Mouse (Mus musculus) CH12.LX (cell line): ENCODE measurements around the gene Nepro. TPM values are rescaled to one million over a fixed set of nuclear protein-coding genes. Genes with fewer than 3 reads are reported as not detected.

Experiments used
- DNase-seq: peaks from one replicate; pipeline ENCODE4 v3.0.0-alpha.2; 2013; ENCODE audit errors: extremely low read depth
- H3K27ac ChIP-seq: 2 replicates; pipeline ENCODE4 v1.5.1; 2012; ENCODE audit warnings: low read depth, mild to moderate bottlenecking, control low read depth, moderate library complexity; ENCODE audit not compliant: insufficient read depth
- H3K27me3 ChIP-seq: replicated peaks from 2 replicates; pipeline ENCODE3; 2012; ENCODE audit warnings: inconsistent platforms
- H3K36me3 ChIP-seq, 2 experiments: replicated peaks in 1 of 2; 2 replicates each; pipeline versions ENCODE3 to v1.6.1; 2012; ENCODE audit warnings: inconsistent platforms in 1 of 2, low read length in 1 of 2, mild to moderate bottlenecking in 1 of 2, mixed read lengths in 1 of 2, moderate library complexity in 1 of 2; ENCODE audit not compliant: control insufficient read depth in 1 of 2, insufficient read depth in 1 of 2
- H3K4me1 ChIP-seq, 2 experiments: 2 replicates each; pipeline ENCODE4 v1.6.1; 2012; ENCODE audit warnings: inconsistent platforms in 1 of 2, moderate library complexity in 1 of 2; ENCODE audit not compliant: insufficient read depth in 2 of 2, control insufficient read depth in 1 of 2
- H3K4me2 ChIP-seq: 2 replicates; pipeline ENCODE4 v1.6.1; 2012; ENCODE audit warnings: low read depth, mild to moderate bottlenecking, control low read depth; ENCODE audit not compliant: poor library complexity, insufficient read depth, severe bottlenecking
- H3K4me3 ChIP-seq, 3 experiments: fragments of 150-350 bp in 1 of 3; sonication (generic) in 1 of 3; replicated peaks in 1 of 3; 2 replicates each; pipeline versions ENCODE3 to v1.5.1; 2011 to 2012; ENCODE audit warnings: low read depth in 2 of 3, low read length in 2 of 3, mild to moderate bottlenecking in 2 of 3, moderate library complexity in 2 of 3, control low read depth in 1 of 3, improper control_type of control experiment in 1 of 3, inconsistent platforms in 1 of 3, mixed read lengths in 1 of 3; ENCODE audit not compliant: poor library complexity in 1 of 3
- H3K79me2 ChIP-seq: replicated peaks from 2 replicates; pipeline ENCODE4 v1.6.1; 2012; ENCODE audit warnings: mild to moderate bottlenecking, moderate library complexity; ENCODE audit not compliant: control insufficient read depth, poor library complexity, insufficient read depth, severe bottlenecking; ENCODE audit errors: extremely low read depth
- H3K9ac ChIP-seq: 2 replicates; pipeline ENCODE4 v1.6.1; 2012; ENCODE audit warnings: low read depth, mild to moderate bottlenecking, control low read depth, moderate library complexity; ENCODE audit not compliant: insufficient read depth
- H3K9me3 ChIP-seq: replicated peaks from 2 replicates; pipeline ENCODE3; 2012; ENCODE audit warnings: low read length, inconsistent platforms, mixed read lengths
- CTCF ChIP-seq, 2 experiments: IDR thresholded peaks in 1 of 2; conservative IDR thresholded peaks in 1 of 2; 2 replicates each; pipeline ENCODE4 v1.5.1; 2011 to 2012; ENCODE audit warnings: low read depth in 2 of 2, low read length in 2 of 2, improper control_type of control experiment in 1 of 2, inconsistent platforms in 1 of 2, mild to moderate bottlenecking in 1 of 2, moderate library complexity in 1 of 2
- E2F4 ChIP-seq: IDR thresholded peaks from 2 replicates; pipeline ENCODE4 v1.6.1; 2011; ENCODE audit warnings: low read depth, low read length, improper control_type of control experiment; ENCODE audit not compliant: insufficient replicate concordance
- ELF1 ChIP-seq: IDR thresholded peaks from 2 replicates; pipeline ENCODE4 v1.6.1; 2014; ENCODE audit warnings: low read depth, mild to moderate bottlenecking, inconsistent platforms, low read length, improper control_type of control experiment
- ETS1 ChIP-seq: conservative IDR thresholded peaks from 2 replicates; pipeline ENCODE4 v1.6.1; 2012; ENCODE audit warnings: low read depth, mild to moderate bottlenecking, inconsistent platforms, low read length, improper control_type of control experiment, moderate library complexity
- GABPA ChIP-seq: IDR thresholded peaks from 2 replicates; pipeline ENCODE4 v1.6.1; 2012; ENCODE audit warnings: low read depth, low read length, improper control_type of control experiment, inconsistent platforms; ENCODE audit not compliant: insufficient replicate concordance
- JUND ChIP-seq: conservative IDR thresholded peaks from 2 replicates; pipeline ENCODE4 v1.6.1; 2011; ENCODE audit warnings: low read depth, low read length, improper control_type of control experiment
- KAT2A ChIP-seq: IDR thresholded peaks from 2 replicates; pipeline ENCODE4 v1.6.1; 2012; ENCODE audit warnings: low read length, improper control_type of control experiment, inconsistent platforms; ENCODE audit not compliant: insufficient replicate concordance
- MAFK ChIP-seq: IDR thresholded peaks from 2 replicates; pipeline ENCODE4 v1.6.1; 2011; ENCODE audit warnings: low read length, improper control_type of control experiment; ENCODE audit not compliant: insufficient replicate concordance
- MAX ChIP-seq: IDR thresholded peaks from 2 replicates; pipeline ENCODE4 v1.6.1; 2011; ENCODE audit warnings: low read length, improper control_type of control experiment
- MXI1 ChIP-seq: IDR thresholded peaks from 2 replicates; pipeline ENCODE4 v1.6.1; 2011; ENCODE audit warnings: mild to moderate bottlenecking, low read depth, low read length, improper control_type of control experiment
- MYC ChIP-seq: IDR thresholded peaks from 2 replicates; pipeline ENCODE4 v1.6.1; 2011; ENCODE audit warnings: low read depth, mild to moderate bottlenecking, improper control_type of control experiment, low read length
- NRF1 ChIP-seq: IDR thresholded peaks from 2 replicates; pipeline ENCODE4 v1.6.1; 2014; ENCODE audit warnings: low read depth, mild to moderate bottlenecking, inconsistent platforms, low read length, improper control_type of control experiment, moderate library complexity
- POLR2A ChIP-seq: IDR thresholded peaks from 2 replicates; pipeline ENCODE4 v1.6.1; 2011; ENCODE audit warnings: low read depth, mild to moderate bottlenecking, improper control_type of control experiment, low read length
- POLR2AphosphoS2 ChIP-seq: IDR thresholded peaks from 2 replicates; pipeline ENCODE4 v1.6.1; 2011; ENCODE audit warnings: low read depth, low read length, improper control_type of control experiment
- RCOR1 ChIP-seq: conservative IDR thresholded peaks from 2 replicates; pipeline ENCODE4 v1.6.1; 2012; ENCODE audit warnings: low read depth, mild to moderate bottlenecking, inconsistent platforms, low read length, improper control_type of control experiment
- SMC3 ChIP-seq: IDR thresholded peaks from 2 replicates; pipeline ENCODE4 v1.6.1; 2011; ENCODE audit warnings: low read depth, low read length, improper control_type of control experiment
- TBP ChIP-seq: conservative IDR thresholded peaks from 2 replicates; pipeline ENCODE4 v1.6.1; 2011; ENCODE audit warnings: low read depth, low read length, improper control_type of control experiment
- UBTF ChIP-seq: IDR thresholded peaks from 2 replicates; pipeline ENCODE4 v1.6.1; 2012; ENCODE audit warnings: low read depth, mild to moderate bottlenecking, inconsistent platforms, low read length, improper control_type of control experiment, moderate library complexity
- ZC3H11A ChIP-seq: IDR thresholded peaks from 2 replicates; pipeline ENCODE4 v1.6.1; 2012; ENCODE audit warnings: low read depth, mild to moderate bottlenecking, inconsistent platforms, low read length, improper control_type of control experiment
- ZNF384 ChIP-seq: IDR thresholded peaks from 2 replicates; pipeline ENCODE4 v1.6.1; 2012; ENCODE audit warnings: low read depth, low read length, improper control_type of control experiment, inconsistent platforms
- dilution Hi-C: fragments of 300-500 bp; cut with MboI; formaldehyde crosslinking; loops from 2 replicates; pipeline ENCODE4 v1.14.3; 2020; ENCODE audit warnings: low sequenced_read_pairs; ENCODE audit not compliant: extremely low pct_unique_long_range_greater_than_20kb, extremely low pct_ligation_motif_present
- in situ Hi-C: fragments of 300-500 bp; cut with MboI; formaldehyde crosslinking; loops from 3 replicates; pipeline ENCODE4 v1.14.3; 2019; ENCODE audit warnings: low sequenced_read_pairs, low pct_ligation_motif_present, low pct_unique_long_range_greater_than_20kb, mixed read lengths
- polyA plus RNA-seq: library from polyadenylated mRNA; unstranded; fragments of >175 nt; gene quantifications from 2 replicates; pipeline ENCODE4 v1.2.1, GENCODE M21; 2012; ENCODE audit warnings: low read depth; ENCODE audit not compliant: insufficient read length
- total RNA-seq, 2 experiments: library from RNA; depleted of rRNA; stranded (reverse); fragments of 300-350 nt in 1 of 2; fragments of >200 nt in 1 of 2; gene quantifications; 2 replicates each; pipeline ENCODE4 v1.2.3; 2012 to 2014

Gene Nepro
- total and polyA plus RNA-seq, 3 experiments: 14.0 to 35.4 (median 34.5) TPM

DNA sequence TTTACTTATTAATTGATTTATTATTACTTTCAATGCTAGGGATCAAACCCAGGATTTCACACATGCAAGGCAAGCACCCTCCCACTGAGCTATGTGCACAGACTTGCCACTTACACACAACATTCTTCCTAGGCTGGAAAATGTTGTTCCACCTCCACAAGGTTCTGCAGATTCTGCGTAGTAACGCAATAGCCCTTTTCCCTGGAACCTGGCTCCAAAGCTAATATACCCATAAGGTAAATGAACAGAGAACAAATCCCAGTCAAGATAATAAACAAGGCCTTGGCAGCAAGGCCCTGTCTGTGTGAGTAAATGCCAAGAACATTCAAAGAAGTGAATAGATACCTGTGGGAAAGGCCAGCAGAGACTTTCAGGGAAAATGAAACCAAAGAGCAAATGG lies 47.7 kb upstream of the Nepro start:
- H3K36me3 ChIP-seq: no peaks in the 10 kb centered on the region
- peak overlapping the region; percentile 27 for H3K4me2 ChIP-seq
- in situ Hi-C loops: no loop called here
- TF ChIP-seq GABPA (no peak), POLR2A (no peak), ELF1 (no peak), POLR2AphosphoS2 (no peak), KAT2A (no peak)
- no peak overlapping the region for H3K27ac ChIP-seq
- no peak overlapping the region for H3K9ac ChIP-seq
- no peak overlapping the region for H3K4me3 ChIP-seq
- no peak for DNase-seq
- no peaks in the 10 kb centered on the region for H3K4me1 ChIP-seq
- H3K27me3 ChIP-seq: no peaks in the 10 kb centered on the region
- dilution Hi-C loops: no loop called here
- no peaks in the 10 kb centered on the region for H3K79me2 ChIP-seq
- no peaks in the 10 kb centered on the region for H3K9me3 ChIP-seq

DNA sequence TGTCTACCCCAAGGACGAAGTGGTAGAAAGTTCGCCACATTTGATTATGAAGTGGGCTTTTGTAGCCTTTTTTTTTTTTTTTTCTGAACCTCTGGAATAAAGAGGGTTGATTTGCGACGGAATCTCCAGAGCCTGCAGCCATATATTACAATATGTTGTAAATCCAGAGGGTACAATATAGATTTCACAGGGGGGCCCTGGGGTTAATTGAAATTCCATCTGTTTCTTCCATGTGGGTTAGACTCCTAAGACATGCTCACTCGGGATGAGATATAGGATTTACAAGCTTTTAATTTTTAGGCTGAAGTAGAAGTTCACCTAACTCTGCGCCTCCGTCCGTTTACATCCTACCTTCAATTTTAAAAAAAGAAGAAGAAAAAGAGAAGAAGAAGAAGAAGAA lies 45.0 kb upstream of the Nepro start:
- dilution Hi-C loops: no loop called here
- Histone ChIP-seq H3K79me2 (no peaks in the 10 kb centered on the region), H3K36me3 (no peaks in the 10 kb centered on the region), H3K27me3 (no peaks in the 10 kb centered on the region), H3K4me1 (no peaks in the 10 kb centered on the region), H3K27ac (no peak overlapping the region), H3K9ac (no peak overlapping the region), H3K4me2 (no peak overlapping the region; the same call in 1 of the 2 replicates), H3K9me3 (peaks cover 7% of the 10 kb centered on the region), H3K4me3 (no peak overlapping the region)
- DNase-seq: no peak
- in situ Hi-C loops: no loop called here
- no peak for TF ChIP-seq MAFK
- TF ChIP-seq KAT2A: no peak
- no peak for TF ChIP-seq UBTF
- no peak for TF ChIP-seq JUND
- TF ChIP-seq POLR2A: no peak
- TF ChIP-seq TBP: no peak
- TF ChIP-seq ETS1: no peak
- no peak for TF ChIP-seq NRF1
- no peak for TF ChIP-seq ZNF384
- TF ChIP-seq MAX: no peak
- TF ChIP-seq POLR2AphosphoS2: no peak
- TF ChIP-seq RCOR1: no peak
- no peak for TF ChIP-seq MYC
- no peak for TF ChIP-seq MXI1
- no peak for TF ChIP-seq SMC3
- TF ChIP-seq E2F4: no peak
- no peak for TF ChIP-seq CTCF (conservative IDR thresholded peaks at IDR 0.05 in 1 of 2, IDR thresholded peaks at IDR 0.05 in 1 of 2; ENCODE audit: low read depth in 2 of 2, low read length in 2 of 2)
- no peak for TF ChIP-seq ZC3H11A
